Mouse (Mus musculus): ENCODE data around the gene Krtap20-2.
"Not testable (repeated sequence)": the region's sequence is repeated elsewhere in the genome, so short reads cannot be mapped to it uniquely, and the experiment has no call there.

Krtap20-2 gene

DNA sequence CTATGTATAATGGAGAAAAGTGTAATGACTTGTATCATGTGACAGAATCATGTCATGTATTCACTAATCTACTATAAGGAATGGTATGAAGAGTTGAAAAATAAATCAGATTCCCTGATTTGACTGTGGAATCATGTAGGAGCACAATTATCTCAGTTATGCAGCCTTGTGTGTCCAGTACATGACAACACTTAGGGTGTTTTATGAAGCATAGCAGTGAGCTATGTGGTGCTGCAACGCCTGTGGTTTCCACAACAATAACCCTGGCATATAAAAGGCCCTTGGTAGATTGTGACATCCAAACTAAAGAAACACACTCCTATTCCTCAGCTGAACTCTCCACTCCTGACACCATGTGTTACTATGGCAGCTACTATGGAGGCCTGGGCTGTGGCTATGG, at the start of gene Krtap20-2:
Krtap20-2 (plus strand) TSS at position 301 of the 400 bp plus-strand sequence.
- no peak for DNase-seq

GRCm38 (mm10) chr16:89157652-89158051, 48.0 kb upstream of the Krtap20-2 start, which contains the start of gene Gm9789:
Gene Gm9789, plus strand, starts transcription at chr16:89157952.
- DNase-seq: no peak

GRCm38 (mm10) chr16:89169190-89169589, 36.5 kb upstream of the Krtap20-2 start, which contains the start of gene Gm7735:
Gene Gm7735, plus strand, starts transcription at chr16:89169490.
- not testable (repeated sequence) for DNase-seq

DNA sequence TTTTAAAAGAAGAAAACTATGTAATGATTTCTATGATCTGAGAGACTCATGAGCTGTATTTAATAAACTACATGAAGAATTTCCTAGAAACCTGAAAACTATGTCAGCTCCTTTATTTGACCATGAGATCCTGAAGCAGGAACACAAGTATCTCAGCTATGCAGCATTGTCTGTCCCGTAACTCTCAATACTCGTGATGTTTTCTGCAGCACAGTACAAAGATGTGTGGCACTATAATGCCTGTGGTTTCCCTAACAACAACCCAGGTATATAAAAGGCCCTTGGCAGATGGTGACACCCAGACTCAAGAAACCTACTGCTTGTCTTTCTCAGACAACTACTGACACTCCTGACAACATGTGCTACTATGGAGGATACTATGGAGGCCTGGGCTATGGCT, 31.2 kb upstream of the Krtap20-2 start, which contains the start of gene 1110057P08Rik:
1110057P08Rik (plus strand) TSS at position 301 of the 400 bp plus-strand sequence.
- no peak for DNase-seq

DNA sequence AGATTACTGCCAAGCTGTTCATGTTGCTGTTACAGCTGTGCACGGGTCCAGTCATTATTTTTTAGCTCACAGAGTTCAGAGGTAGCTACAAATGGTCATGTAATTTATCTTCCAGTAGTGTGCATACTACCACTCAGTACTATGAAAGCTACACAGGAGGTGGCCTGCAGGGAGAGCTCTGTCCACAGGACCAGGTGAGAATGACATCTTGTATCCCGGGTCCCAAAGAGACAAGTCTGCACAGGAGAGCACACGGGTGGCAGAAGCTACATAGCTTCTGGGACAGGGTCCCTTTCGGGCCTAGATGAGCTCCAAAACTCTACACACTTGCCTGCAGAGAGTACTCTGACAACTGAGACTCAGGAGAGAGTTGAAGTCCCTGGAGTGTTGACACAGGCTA, 17.0 kb upstream of the Krtap20-2 start:
- no peak for DNase-seq

Data from kidney, adult 11 months (tissue).